Mouse (Mus musculus) heart, postnatal 0 days (tissue): ENCODE data around the gene Ryr3.

Experiments
- CTCF ChIP-seq: IDR thresholded peaks from 2 replicates; pipeline ENCODE4 v1.5.1; 2016; ENCODE audit warnings: antibody characterized with exemption, control low read depth, low read depth
- EP300 ChIP-seq: IDR thresholded peaks from 2 replicates; pipeline ENCODE4 v1.6.1; 2016; ENCODE audit warnings: antibody characterized with exemption, low read depth

DNA sequence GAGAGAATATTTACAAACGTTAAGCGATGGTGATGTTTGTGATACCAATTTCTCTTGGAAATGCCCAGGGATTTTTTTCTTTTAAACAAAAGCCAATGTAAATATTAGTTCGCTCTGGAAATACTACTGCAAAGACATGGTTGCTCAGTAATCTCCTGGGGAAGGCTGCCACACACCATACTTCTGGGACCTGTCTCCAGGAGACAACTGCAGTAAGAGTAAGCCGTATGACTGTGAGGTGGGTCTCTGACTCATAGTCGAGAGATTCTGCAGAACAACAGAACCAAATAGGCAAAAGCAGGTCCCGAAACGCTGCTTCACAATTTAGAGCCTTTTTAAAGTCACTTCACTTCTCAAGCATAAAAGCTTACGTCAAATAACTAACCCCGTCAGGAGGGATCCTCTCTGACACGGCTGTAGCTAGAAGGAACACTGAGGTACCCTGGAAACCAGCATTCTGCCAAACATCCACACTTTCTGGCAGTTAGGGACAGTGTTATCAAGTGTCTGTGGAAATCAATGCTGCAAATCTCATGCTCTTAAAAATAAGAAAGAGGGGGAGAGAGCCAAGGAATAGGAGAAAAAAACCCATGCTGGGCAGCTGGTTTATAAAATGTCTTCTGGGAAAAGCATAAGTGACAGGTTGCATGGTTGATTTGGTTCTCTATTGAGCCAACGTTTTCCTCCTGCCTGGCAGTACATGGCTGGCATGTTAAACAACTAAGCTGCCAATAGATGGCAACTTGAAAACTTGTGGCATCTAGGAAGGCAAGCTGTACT lies 207.7 kb downstream of the Ryr3 start:
- TF ChIP-seq CTCF (no peak), EP300 (no peak)
